Mouse (Mus musculus): ENCODE results near the gene Haao.
A peak's percentile ranks its signal among the peaks of the same experiment; 100 is the strongest.

Haao gene

GRCm38 (mm10) chr17:83830616-83831292 lies 17.0 kb downstream of the Haao start:
- DNase-seq, result no peak

- no peak for DNase-seq
Measured at GRCm38 (mm10) chr17:83829356-83829755, 18.4 kb downstream of the Haao start.

GRCm38 (mm10) chr17:83823835-83824234 lies 23.9 kb downstream of the Haao start:
- DNase-seq, result no peak

- no peak for DNase-seq
Measured at GRCm38 (mm10) chr17:83821876-83822275, 25.9 kb downstream of the Haao start.

- no peak for DNase-seq
Measured at GRCm38 (mm10) chr17:83820701-83821100, 27.1 kb downstream of the Haao start.

GRCm38 (mm10) chr17:83819503-83819902 lies 28.3 kb downstream of the Haao start:
- DNase-seq, result no peak

- DNase-seq, result no peak
Measured at GRCm38 (mm10) chr17:83816996-83817395, 30.8 kb downstream of the Haao start.

- DNase-seq, result no peak
Measured at GRCm38 (mm10) chr17:83813050-83813449, 34.7 kb downstream of the Haao start.

GRCm38 (mm10) chr17:83812200-83812944 lies 35.4 kb downstream of the Haao start:
- DNase-seq, result no peak

GRCm38 (mm10) chr17:83810285-83810684 lies 37.5 kb downstream of the Haao start:
- DNase-seq, result no peak

GRCm38 (mm10) chr17:83809197-83809829 lies 38.5 kb downstream of the Haao start:
- no peak for DNase-seq

- no peak for DNase-seq
Measured at GRCm38 (mm10) chr17:83808476-83809098, 39.2 kb downstream of the Haao start.

GRCm38 (mm10) chr17:83807778-83808398 lies 39.9 kb downstream of the Haao start:
- DNase-seq, result peak; percentile 49 to 79

GRCm38 (mm10) chr17:83807345-83807744 lies 40.4 kb downstream of the Haao start:
- peak; percentile 48 to 54 for DNase-seq

- no peak for DNase-seq
Measured at GRCm38 (mm10) chr17:83805078-83805477, 42.7 kb downstream of the Haao start.

- no peak for DNase-seq
Measured at GRCm38 (mm10) chr17:83803987-83804386, 43.8 kb downstream of the Haao start.

GRCm38 (mm10) chr17:83799506-83800050 lies 48.2 kb downstream of the Haao start:
- DNase-seq, result no peak

- DNase-seq, result no peak
Measured at GRCm38 (mm10) chr17:83795121-83795520, 52.6 kb downstream of the Haao start.

- DNase-seq, result no peak
Measured at GRCm38 (mm10) chr17:83792388-83792787, 55.4 kb downstream of the Haao start.

GRCm38 (mm10) chr17:83790158-83790557 lies 57.6 kb downstream of the Haao start:
- no peak for DNase-seq

- no peak for DNase-seq
Measured at GRCm38 (mm10) chr17:83786418-83786817, 61.3 kb downstream of the Haao start.

GRCm38 (mm10) chr17:83782740-83783139 lies 65.0 kb downstream of the Haao start:
- no peak for DNase-seq

Data from spleen, adult 18-20 months (tissue).